Mouse (Mus musculus) myocyte (in vitro differentiated cells): ENCODE measurements around the gene E030018B13Rik.

Source experiments
- MYOD1 ChIP-seq, 3 experiments: IDR thresholded peaks; one replicate each; pipeline ENCODE4 v1.6.1; 2011; ENCODE audit warnings: control low read depth in 2 of 3, low read depth in 2 of 3, mild to moderate bottlenecking in 2 of 3, moderate library complexity in 1 of 3; ENCODE audit not compliant: insufficient read length in 2 of 3, control insufficient read depth in 1 of 3
- MYOG ChIP-seq, 3 experiments: IDR thresholded peaks; one replicate each; pipeline ENCODE4 v1.6.1; 2011; ENCODE audit warnings: control low read depth in 2 of 3, low read depth in 2 of 3, mild to moderate bottlenecking in 2 of 3; ENCODE audit not compliant: insufficient read length in 2 of 3, control insufficient read depth in 1 of 3, insufficient read depth in 1 of 3
- POLR2A ChIP-seq: IDR thresholded peaks from one replicate; pipeline ENCODE4 v1.6.1; 2011; ENCODE audit warnings: low read depth, mild to moderate bottlenecking, control low read depth, moderate library complexity; ENCODE audit not compliant: insufficient read length
- POLR2AphosphoS2 ChIP-seq: IDR thresholded peaks from one replicate; pipeline ENCODE4 v1.6.1; 2011; ENCODE audit warnings: low read depth, control low read depth; ENCODE audit not compliant: insufficient read length
- REST ChIP-seq: IDR thresholded peaks from one replicate; pipeline ENCODE4 v1.6.1; 2011; ENCODE audit warnings: mild to moderate bottlenecking, control low read depth, moderate library complexity; ENCODE audit not compliant: insufficient read depth, insufficient read length
- SRF ChIP-seq: IDR thresholded peaks from one replicate; pipeline ENCODE4 v1.6.1; 2011; ENCODE audit warnings: low read depth; ENCODE audit not compliant: control insufficient read depth, insufficient read length
- TCF3 ChIP-seq: IDR thresholded peaks from one replicate; pipeline ENCODE4 v1.6.1; 2011; ENCODE audit warnings: low read depth, control low read depth; ENCODE audit not compliant: insufficient read length
- USF1 ChIP-seq: IDR thresholded peaks from one replicate; pipeline ENCODE4 v1.6.1; 2011; ENCODE audit warnings: low read depth, mild to moderate bottlenecking, control low read depth, moderate library complexity

DNA sequence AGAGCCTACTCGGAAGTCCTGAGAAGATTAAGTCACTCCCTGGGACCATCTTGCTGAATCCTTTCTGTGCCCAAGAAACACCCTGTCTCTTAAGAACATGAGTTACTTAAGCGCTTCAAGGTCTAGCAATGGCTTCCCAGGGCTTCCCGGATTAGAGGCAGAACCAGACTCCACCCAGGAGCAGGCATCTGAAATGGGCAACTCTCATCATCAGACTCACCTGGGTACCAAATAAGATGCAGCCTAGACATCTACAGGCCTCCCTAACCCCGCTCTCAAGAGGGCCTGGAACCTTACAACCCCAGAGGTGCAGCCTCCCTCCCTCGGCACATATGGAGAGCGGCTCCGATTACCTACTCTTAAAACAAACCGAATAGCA, 19.1 kb downstream of the E030018B13Rik start:
- TF ChIP-seq POLR2A, result no peak
- no peak for TF ChIP-seq SRF
- TF ChIP-seq TCF3, result no peak
- no peak for TF ChIP-seq POLR2AphosphoS2
- TF ChIP-seq MYOD1 (IDR thresholded peaks at IDR 0.05; ENCODE audit: control insufficient read depth in 1 of 3, insufficient read length in 2 of 3, low read depth in 2 of 3), result no peak
- TF ChIP-seq MYOG (IDR thresholded peaks at IDR 0.05; ENCODE audit: control insufficient read depth in 1 of 3, insufficient read depth in 1 of 3, insufficient read length in 2 of 3, low read depth in 2 of 3), result no peak
- no peak for TF ChIP-seq USF1
- TF ChIP-seq REST, result no peak
